Mouse (Mus musculus): ENCODE results near the gene Grip2. TPM values are rescaled to one million over a fixed set of nuclear protein-coding genes. Genes with fewer than 3 reads are reported as not detected.

The Grip2 gene
- polyA plus RNA-seq, 1 experiment from 2014 or later = 9.0 TPM

GRCm38 (mm10) chr6:91712097-91712854 lies 114.8 kb downstream of the Grip2 start:
- WGBS = 26% methylated on average over 4 of the region's 4 CpGs
- H3K4me1 ChIP-seq (replicated peaks) = peaks cover 46% of the 10 kb centered on the region
- peak overlapping the region; percentile 27; the same call in 1 of the 2 replicates for H3K9ac ChIP-seq
- no peaks in the 10 kb centered on the region for H3K27me3 ChIP-seq
- ATAC-seq (ENCODE audit: low FRiP score, low read depth) = no peak
- H3K27ac ChIP-seq (replicated peaks) = peak overlapping the region; percentile 61; the same call in 1 of the 2 replicates
- H3K4me2 ChIP-seq = no peak overlapping the region
- H3K4me3 ChIP-seq = no peak overlapping the region
- H3K36me3 ChIP-seq = no peaks in the 10 kb centered on the region
- H3K9me3 ChIP-seq = no peaks in the 10 kb centered on the region

Other genes with a start within 250 kb of the Grip2 start
- 99.4 and 102 TPM in 2 replicates for gene Slc6a6, start 143.2 kb downstream of the Grip2 start, polyA plus RNA-seq (2015; fragmentation: Nextera tagmentation; extraction: Ambion mirVana)
- gene Ccdc174, start 50.8 kb upstream of the Grip2 start, polyA plus RNA-seq (2015; fragmentation: Nextera tagmentation; extraction: Ambion mirVana) = 30.5 and 37.9 TPM in 2 replicates
- 1.2 and 1.5 TPM in 2 replicates for gene 4930590J08Rik, start 75.6 kb upstream of the Grip2 start, polyA plus RNA-seq (2015; fragmentation: Nextera tagmentation; extraction: Ambion mirVana)
- gene Fgd5, start 151.6 kb upstream of the Grip2 start, polyA plus RNA-seq (2015; fragmentation: Nextera tagmentation; extraction: Ambion mirVana) = 15.3 and 16.0 TPM in 2 replicates

Data from hindbrain, embryonic 15.5 days (tissue).